Mouse (Mus musculus) left cerebral cortex, adult 18-20 months (tissue): Measurements from ENCODE around the gene Ubxn1. TPM values are rescaled to one million over a fixed set of nuclear protein-coding genes. Genes with fewer than 3 reads are reported as not detected.
"Not testable (repeated sequence)": the region's sequence is repeated elsewhere in the genome, so short reads cannot be mapped to it uniquely, and the experiment has no call there.

ENCODE experiments used
- DNase-seq, 2 experiments: peaks; one replicate each; pipeline ENCODE4 v3.0.0; 2021 to 2022; ENCODE audit warnings: low spot score in 2 of 2, mixed read lengths in 1 of 2
- long read RNA-seq, 2 experiments: library from polyadenylated mRNA; stranded (forward); transcript quantifications; one replicate each; pipeline ENCODE4 v2.0.0; 2021
- total RNA-seq, 2 experiments: library from RNA; stranded (reverse); gene quantifications; 2 replicates each; pipeline ENCODE4 v1.2.3; 2021

Gene Ubxn1
- total RNA-seq: 10 to 100 TPM; 91.4 to 96.7 TPM
- long read RNA-seq, experiment 1, transcript Ubxn1-202 (10 exons, 1,033 nt): minor isoform, 6 of 91 reads
- long read RNA-seq, experiment 1, transcript Ubxn1-201 (8 exons, 1,127 nt): minor isoform, 9 of 91 reads
- long read RNA-seq, experiment 1, transcript Ubxn1-204 (9 exons, 1,291 nt): major isoform, 69 of 91 reads
- long read RNA-seq, experiment 1, partial matches to known transcripts: 4 of 91 reads
- long read RNA-seq, experiment 1, other reads (novel, unspliced or antisense): 3 of 91 reads
- long read RNA-seq, experiment 2, transcript Ubxn1-204 (9 exons, 1,291 nt): major isoform, 64 of 75 reads
- long read RNA-seq, experiment 2, transcript Ubxn1-201 (8 exons, 1,127 nt): minor isoform, 6 of 75 reads
- long read RNA-seq, experiment 2, partial matches to known transcripts: 2 of 75 reads
- long read RNA-seq, experiment 2, other reads (novel, unspliced or antisense): 0 of 75 reads

GRCm38 (mm10) chr19:8871267-8872186 is at the start of gene Ubxn1:
TSS of gene Ubxn1 (plus strand) at chr19:8871496.
- DNase-seq: peak; percentile 98 to 99

GRCm38 (mm10) chr19:8822696-8823095 is 48.6 kb upstream of the Ubxn1 start:
- no peak for DNase-seq

DNA sequence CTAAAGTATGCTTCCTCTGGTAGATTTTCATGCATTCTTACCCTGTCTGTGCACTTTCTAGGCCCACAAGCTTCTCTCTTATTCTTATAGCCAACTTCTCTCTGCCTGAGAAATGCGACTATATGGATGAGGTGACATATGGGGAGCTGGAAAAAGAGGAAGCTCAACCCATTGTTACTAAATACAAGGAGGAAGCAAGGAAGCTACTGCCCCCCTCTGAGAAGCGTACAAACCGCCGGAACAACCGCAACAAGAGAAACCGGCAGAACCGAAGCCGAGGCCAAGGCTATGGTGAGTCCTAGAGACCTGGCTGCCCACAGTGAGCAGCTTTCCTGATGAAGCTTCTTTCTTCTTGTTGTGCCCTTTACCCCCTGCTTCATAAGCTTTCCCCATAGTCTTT is 41.6 kb upstream of the Ubxn1 start, which contains the start of gene AC129217.1:
Gene AC129217.1, plus strand, starts transcription at position 114 of the 400 bp plus-strand sequence.
- no peak for DNase-seq

DNA sequence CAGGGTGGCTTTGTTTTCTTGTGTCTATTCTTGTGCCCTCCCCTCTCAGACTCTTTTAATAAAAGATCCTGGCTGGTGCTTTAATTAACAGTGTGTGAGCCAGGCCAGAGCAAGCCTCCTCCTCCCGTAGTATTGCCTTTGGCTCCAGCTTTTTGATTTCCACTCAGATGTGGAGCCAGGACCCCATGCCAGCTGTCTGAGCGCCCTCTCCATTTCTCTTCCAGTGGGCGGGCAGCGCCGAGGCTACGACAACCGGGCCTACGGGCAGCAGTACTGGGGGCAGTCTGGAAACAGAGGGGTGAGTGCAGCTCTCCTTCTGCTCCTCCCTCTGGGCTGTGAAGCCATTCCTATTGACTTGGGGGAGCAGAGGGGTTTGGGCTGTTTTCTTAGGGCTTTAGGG is 40.6 kb upstream of the Ubxn1 start:
- DNase-seq: no peak

DNA sequence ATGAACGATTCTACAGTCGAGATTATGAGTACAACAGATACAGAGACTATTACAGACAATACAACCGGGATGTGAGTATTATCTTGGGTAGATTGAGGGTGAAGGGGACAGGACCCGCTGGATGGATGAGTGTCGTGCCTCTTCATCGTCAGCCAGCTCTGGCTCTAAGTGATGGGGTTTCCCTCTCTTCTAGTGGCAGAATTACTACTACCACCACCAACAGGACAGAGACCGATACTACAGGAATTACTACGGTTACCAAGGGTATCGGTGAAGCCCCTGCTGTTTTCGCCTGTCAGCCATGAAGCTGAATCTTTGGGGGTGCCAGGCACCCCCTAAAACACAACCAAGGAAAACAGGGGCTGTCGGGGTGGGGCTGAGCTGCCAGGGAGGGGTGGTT is 40.0 kb upstream of the Ubxn1 start:
- no peak for DNase-seq

DNA sequence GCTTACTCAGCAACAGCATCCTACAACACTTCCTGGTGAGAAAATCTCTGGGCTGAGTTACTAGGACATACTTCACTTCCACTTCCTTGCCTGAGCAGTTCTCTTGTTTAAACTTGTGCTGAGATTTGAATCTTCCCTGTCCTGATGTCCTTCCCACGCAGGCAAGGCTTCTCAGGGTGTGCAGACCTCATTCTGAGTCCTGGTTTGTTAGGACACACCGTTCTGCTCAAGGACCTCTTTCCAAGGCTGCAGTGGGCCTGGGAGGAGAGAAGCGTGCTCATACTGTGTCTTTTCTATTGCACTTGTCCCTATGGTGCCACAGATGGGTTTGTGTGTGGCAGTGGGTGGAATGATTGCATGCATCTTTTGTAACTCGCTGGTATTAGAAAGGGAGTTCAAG is 38.3 kb upstream of the Ubxn1 start:
- no peak for DNase-seq

- not testable (repeated sequence) for DNase-seq
Measured at GRCm38 (mm10) chr19:8836327-8836726, 35.0 kb upstream of the Ubxn1 start.

DNA sequence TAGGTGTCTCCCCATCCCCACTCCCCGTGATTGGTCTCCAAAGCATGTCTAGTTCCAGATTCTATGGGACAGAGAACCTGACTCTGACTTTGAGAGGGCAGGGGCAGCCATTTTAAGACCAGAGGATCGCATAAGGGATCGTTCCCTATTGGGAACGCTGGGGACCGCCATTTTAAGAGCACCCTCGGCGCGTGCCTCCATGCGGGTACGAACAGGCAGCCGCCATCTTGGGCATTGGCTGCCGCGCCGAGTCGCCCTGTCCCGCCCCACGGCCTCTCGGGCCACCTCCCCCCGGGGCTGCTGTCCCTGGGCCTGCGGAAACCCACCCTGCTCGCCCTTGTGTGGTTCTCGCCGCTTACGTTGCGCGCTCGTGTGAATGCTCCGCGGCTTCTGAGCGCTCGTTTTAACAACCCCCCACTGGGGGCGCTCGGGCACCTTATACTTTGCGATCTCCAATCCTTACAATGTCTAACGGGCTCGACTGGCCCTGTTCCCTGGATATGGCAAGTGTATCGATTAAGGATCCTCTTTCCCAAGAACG is 34.0 kb upstream of the Ubxn1 start, which contains the start of gene Bscl2:
Gene Bscl2, plus strand, starts transcription at position 217 of the 541 bp plus-strand sequence.
- DNase-seq: peak; percentile 81 to 87

DNA sequence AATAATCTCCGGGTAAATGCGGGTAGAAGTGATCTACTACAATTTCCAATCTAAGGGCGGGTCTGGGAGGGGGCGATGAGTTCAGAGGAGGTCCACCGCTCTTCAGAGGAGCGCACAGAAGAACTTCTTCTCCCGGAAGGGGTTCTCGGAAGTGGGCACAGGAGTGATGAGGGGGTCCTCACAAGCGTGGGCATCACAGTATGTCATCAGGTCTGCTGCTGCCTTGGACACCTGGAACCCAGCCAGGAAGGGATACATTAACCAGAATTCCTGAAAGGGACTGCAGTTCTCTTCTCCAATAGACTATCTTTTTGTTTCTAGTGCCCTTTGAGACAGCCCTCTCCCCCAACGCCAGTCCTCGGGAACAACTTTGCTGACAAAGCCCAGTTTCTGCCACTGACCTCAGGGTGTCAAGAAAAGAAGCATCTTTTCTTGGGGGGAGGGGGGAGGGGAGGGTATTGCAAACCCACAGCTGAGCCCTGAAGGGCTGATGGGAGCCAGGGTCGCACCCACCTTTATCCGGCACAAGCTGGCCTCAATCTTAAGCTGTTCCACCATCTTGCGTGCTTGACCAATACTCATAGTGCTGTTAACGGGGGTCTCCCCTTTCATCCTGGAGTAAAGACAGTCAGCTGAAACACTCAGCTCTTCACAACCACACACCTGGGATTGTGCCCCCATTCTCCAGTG is 33.1 kb upstream of the Ubxn1 start:
- DNase-seq: peak; percentile 46 to 47

- peak; percentile 80 to 86 for DNase-seq
Measured at GRCm38 (mm10) chr19:8839103-8839907, 32.0 kb upstream of the Ubxn1 start, which contains the start of gene Gng3. TSS of gene Gng3 (minus strand) at chr19:8839194.

GRCm38 (mm10) chr19:8839908-8840791 is 31.1 kb upstream of the Ubxn1 start:
- DNase-seq: peak; percentile 64 to 77

- no peak for DNase-seq
Measured at GRCm38 (mm10) chr19:8841012-8841411, 30.3 kb upstream of the Ubxn1 start.

DNA sequence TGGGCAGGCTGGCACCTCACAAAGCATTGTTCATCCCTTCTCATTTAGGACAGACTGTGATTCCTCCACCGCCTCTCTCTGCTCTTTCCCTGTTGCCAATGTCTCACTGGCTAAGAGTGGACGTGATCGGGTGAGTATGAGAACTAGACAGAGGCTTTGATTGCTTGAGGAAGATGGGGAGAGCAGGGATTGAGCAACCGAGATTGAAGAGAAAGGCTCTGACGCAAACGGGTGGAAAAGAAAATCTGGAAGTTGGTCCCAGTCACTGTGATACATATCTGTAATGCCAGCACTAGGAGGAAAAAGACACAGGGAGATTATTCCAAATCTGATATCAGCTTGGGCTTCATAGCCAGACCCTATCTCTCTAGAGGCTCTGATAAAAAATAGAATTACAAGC is 28.3 kb upstream of the Ubxn1 start:
- DNase-seq: no peak

DNA sequence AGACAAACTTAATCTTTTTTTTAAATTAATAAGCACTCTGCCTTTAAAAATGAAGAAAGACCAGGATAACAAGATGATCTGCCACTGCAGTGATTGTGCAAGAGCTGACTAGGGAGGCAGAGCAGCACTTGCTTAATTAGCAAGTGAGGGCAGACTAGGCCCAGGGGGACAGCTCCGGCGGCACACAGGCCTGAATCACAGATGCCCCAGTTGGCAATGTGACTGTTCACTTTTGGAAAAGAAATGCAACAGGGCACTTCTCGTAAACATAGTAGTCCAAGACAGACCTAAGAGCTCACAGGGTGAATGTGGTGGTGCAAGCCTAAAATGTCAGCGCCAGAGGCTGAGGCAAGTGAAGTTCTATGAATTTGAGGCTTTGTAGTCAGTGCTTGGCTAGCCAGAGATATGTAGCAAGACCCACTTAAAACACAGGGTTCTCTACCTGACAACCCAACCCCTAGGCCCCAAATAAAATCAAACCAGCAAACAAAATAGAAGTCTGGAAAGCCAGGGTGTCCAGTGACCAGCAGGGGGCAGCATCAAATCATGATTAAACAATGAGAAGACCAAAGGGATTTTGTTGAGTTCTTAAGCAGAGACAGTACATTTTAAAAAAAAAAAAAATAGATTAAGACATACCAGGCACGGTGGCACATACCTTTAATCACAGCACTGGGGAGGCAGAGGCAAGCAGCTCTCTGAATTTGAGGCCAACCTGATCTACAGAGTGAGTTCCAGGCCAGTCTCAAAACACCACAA is 26.7 kb upstream of the Ubxn1 start:
- peak; percentile 76 to 88 for DNase-seq

DNA sequence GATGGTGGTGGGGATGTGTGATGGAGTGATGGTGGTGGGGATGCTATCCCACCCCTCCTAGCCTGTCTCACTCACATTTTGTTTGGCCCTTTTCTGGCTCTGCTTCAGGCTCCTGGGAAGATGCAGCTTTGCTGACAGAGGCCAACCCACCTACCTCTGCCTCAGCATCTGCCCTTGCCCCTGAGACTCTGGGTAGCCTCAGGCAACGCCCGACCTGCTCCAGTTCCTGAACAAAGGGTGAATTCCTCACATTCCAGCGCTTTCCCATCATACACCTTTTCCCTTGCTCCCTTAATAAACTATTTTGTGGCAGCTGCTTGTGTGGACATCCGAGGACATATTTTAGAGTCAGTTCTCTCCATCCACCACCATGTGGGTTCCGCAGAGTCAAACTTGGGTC is 22.9 kb upstream of the Ubxn1 start:
- no peak for DNase-seq

DNA sequence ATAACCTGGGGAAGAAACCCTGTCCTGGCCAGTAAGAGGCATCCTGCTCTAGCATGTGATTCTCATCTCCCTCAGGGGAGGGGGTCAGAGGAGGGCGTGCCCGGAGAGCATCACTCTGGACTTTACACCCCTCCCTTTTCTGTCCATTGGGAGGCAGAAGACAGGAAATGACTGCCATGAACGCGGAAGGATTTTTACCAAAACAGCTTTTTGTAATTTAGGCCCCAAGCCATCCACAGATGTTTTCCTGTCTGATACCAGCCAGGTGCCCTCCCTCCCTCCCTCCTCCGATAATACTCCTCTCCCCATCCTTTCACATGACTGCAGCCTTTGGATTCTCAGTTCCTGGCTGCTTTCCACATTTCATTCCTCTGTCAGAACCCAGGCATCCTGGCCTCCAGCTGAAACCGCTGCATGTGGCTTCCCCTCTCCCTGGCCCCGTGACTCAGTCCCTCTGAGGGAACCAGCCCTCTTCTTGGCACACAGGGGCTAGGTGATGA is 20.8 kb upstream of the Ubxn1 start, which contains the start of gene Lrrn4cl:
Gene Lrrn4cl, plus strand, starts transcription at position 367 of the 500 bp plus-strand sequence.
- no peak for DNase-seq

DNA sequence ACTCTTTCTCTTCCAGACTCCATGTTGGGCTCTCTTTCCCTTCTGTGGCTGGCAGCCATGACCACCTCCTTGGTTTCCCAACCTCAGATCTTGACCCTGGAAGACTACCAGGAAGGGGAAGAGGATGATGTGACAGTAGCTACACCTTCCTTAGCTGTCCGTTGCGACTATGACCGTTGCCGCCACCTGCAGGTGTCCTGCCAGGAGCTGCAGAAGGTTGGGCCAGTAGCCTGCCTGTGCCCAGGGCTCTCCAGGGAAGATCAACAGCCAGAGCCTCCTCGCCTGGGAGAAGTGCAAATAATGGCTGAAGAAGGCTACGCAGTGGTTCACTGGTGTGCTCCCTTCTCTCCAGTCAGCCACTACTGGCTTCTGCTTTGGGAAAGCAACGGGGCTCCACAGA is 19.7 kb upstream of the Ubxn1 start:
- no peak for DNase-seq
